ENCODE assay signal across 8 mouse cellular contexts in genomic region chr12:112605766-112606165, GRCm38 (mm10). TPM values are rescaled to one million over a fixed set of nuclear protein-coding genes. Genes with fewer than 3 reads are reported as not detected.
DNase-seq lines count a peak whose midpoint lies in the region; ATAC-seq and TF ChIP-seq lines count a peak whose summit lies in the region.

No protein-coding gene starts in this region.

- no peak overlapping the region for H3K4me2 ChIP-seq in embryonic facial prominence, embryonic 12.5 days (replicated peaks)
- no peak overlapping the region for H3K4me2 ChIP-seq in heart, embryonic 15.5 days
- no peak overlapping the region for H3K4me2 ChIP-seq in liver, postnatal 0 days (ENCODE audit: low read depth, low read length)
- no peak overlapping the region for H3K4me2 ChIP-seq in neural tube, embryonic 13.5 days

- DNase-seq in B cell, adult 2 months, result peak; percentile 87
- peak; percentile 92 for DNase-seq in adrenal gland, postnatal 14 days
- DNase-seq in kidney, postnatal 14 days, result peak; percentile 82
- DNase-seq in liver, postnatal 0 days, result peak; percentile 83
- DNase-seq in testis, postnatal 10 days (ENCODE audit: low spot score), result peak; percentile 89

- WGBS in embryonic facial prominence, embryonic 12.5 days, result 51% methylated on average over 6 of the region's 6 CpGs
- WGBS in heart, embryonic 15.5 days, result 36% methylated on average over 6 of the region's 6 CpGs
- 33% methylated on average over 6 of the region's 6 CpGs for WGBS in liver, postnatal 0 days (ENCODE audit: insufficient replicate concordance)
- WGBS in neural tube, embryonic 13.5 days, result 48% methylated on average over 6 of the region's 6 CpGs

- TF ChIP-seq EP300 in liver, postnatal 0 days (IDR thresholded peaks at IDR 0.05; ENCODE audit: low read depth), result no peak

- no peaks in the 10 kb centered on the region for H3K9me3 ChIP-seq in embryonic facial prominence, embryonic 12.5 days
- H3K9me3 ChIP-seq in heart, embryonic 15.5 days (replicated peaks), result no peaks in the 10 kb centered on the region
- no peaks in the 10 kb centered on the region for H3K9me3 ChIP-seq in liver, postnatal 0 days (ENCODE audit: low read length)
- no peaks in the 10 kb centered on the region for H3K9me3 ChIP-seq in neural tube, embryonic 13.5 days

- H3K27me3 ChIP-seq in embryonic facial prominence, embryonic 12.5 days, result no peaks in the 10 kb centered on the region
- no peaks in the 10 kb centered on the region for H3K27me3 ChIP-seq in heart, embryonic 15.5 days
- H3K27me3 ChIP-seq in liver, postnatal 0 days (ENCODE audit: insufficient read depth, low read length), result no peaks in the 10 kb centered on the region
- H3K27me3 ChIP-seq in neural tube, embryonic 13.5 days, result no peaks in the 10 kb centered on the region

- H3K4me3 ChIP-seq in embryonic facial prominence, embryonic 12.5 days, result no peak overlapping the region
- H3K4me3 ChIP-seq in heart, embryonic 15.5 days, result no peak overlapping the region
- H3K4me3 ChIP-seq in liver, postnatal 0 days (ENCODE audit: low read depth, low read length), result no peak overlapping the region
- no peak overlapping the region for H3K4me3 ChIP-seq in neural tube, embryonic 13.5 days

- H3K36me3 ChIP-seq in embryonic facial prominence, embryonic 12.5 days, result 0 out of 2 replicates have a peak, but pooled peaks cover 5% of the 10 kb centered on the region
- 0 out of 2 replicates have a peak, but pooled peaks cover 4% of the 10 kb centered on the region for H3K36me3 ChIP-seq in heart, embryonic 15.5 days
- peaks cover 20% of the 10 kb centered on the region for H3K36me3 ChIP-seq in liver, postnatal 0 days (replicated peaks; ENCODE audit: insufficient read depth, low read length)
- H3K36me3 ChIP-seq in neural tube, embryonic 13.5 days, result no peaks in the 10 kb centered on the region

- ATAC-seq in embryonic facial prominence, embryonic 12.5 days (ENCODE audit: insufficient number of reproducible peaks, insufficient read depth, low FRiP score, low TSS enrichment), result no peak
- ATAC-seq in heart, embryonic 15.5 days (replicated peaks; ENCODE audit: insufficient number of reproducible peaks, insufficient read depth, low FRiP score, low read depth), result peak; percentile 51
- peak; percentile 77 for ATAC-seq in liver, postnatal 0 days
- ATAC-seq in neural tube, embryonic 13.5 days (ENCODE audit: low read depth), result 0 out of 2 replicates have a peak, but pooled peaks have one; percentile 41

- peak; percentile 95 for TF ChIP-seq CTCF in liver, postnatal 0 days (IDR thresholded peaks at IDR 0.05; ENCODE audit: low read depth)

- peak overlapping the region; percentile 9; the same call in 1 of the 2 replicates for H3K27ac ChIP-seq in embryonic facial prominence, embryonic 12.5 days
- no peak overlapping the region for H3K27ac ChIP-seq in heart, embryonic 15.5 days
- H3K27ac ChIP-seq in liver, postnatal 0 days (ENCODE audit: low read depth), result no peak overlapping the region
- no peak overlapping the region for H3K27ac ChIP-seq in neural tube, embryonic 13.5 days (replicated peaks)

- H3K9ac ChIP-seq in embryonic facial prominence, embryonic 12.5 days, result 0 out of 2 replicates have a peak overlapping the region, but pooled peaks have one; percentile 8
- no peak overlapping the region for H3K9ac ChIP-seq in heart, embryonic 15.5 days
- no peak overlapping the region for H3K9ac ChIP-seq in liver, postnatal 0 days (replicated peaks)
- no peak overlapping the region for H3K9ac ChIP-seq in neural tube, embryonic 13.5 days

- peaks cover 4% of the 10 kb centered on the region for H3K4me1 ChIP-seq in embryonic facial prominence, embryonic 12.5 days
- peaks cover 26% of the 10 kb centered on the region for H3K4me1 ChIP-seq in heart, embryonic 15.5 days (replicated peaks)
- H3K4me1 ChIP-seq in liver, postnatal 0 days (ENCODE audit: insufficient read depth), result no peaks in the 10 kb centered on the region
- peaks cover 13% of the 10 kb centered on the region for H3K4me1 ChIP-seq in neural tube, embryonic 13.5 days (replicated peaks)

RNA-seq across cellular contexts. Expression of gene Adssl1, which starts 14.1 kb away (rescaled TPM):
- 34.1 and 37.6 TPM in 2 replicates for total RNA-seq in adrenal gland, postnatal 14 days (2021)
- polyA plus RNA-seq in embryonic facial prominence, embryonic 12.5 days (2016; fragmentation: Nextera tagmentation; extraction: Ambion mirVana), result 5.0 and 6.6 TPM in 2 replicates
- polyA plus RNA-seq in heart, embryonic 15.5 days (2015; fragmentation: Nextera tagmentation; extraction: Ambion mirVana), result 85.8 and 93.7 TPM in 2 replicates
- polyA plus RNA-seq in liver, postnatal 0 days (2015; fragmentation: Nextera tagmentation; extraction: Ambion mirVana), result 22.8 and 24.4 TPM in 2 replicates
- polyA plus RNA-seq in neural tube, embryonic 13.5 days (2015; fragmentation: Nextera tagmentation; extraction: Ambion mirVana), result 3.2 and 3.6 TPM in 2 replicates

RNA-seq across cellular contexts. Expression of gene Inf2, which starts 17.2 kb away (rescaled TPM):
- total RNA-seq in adrenal gland, postnatal 14 days (2021), result 25.3 and 33.2 TPM in 2 replicates
- 2.9 and 3.1 TPM in 2 replicates for polyA plus RNA-seq in embryonic facial prominence, embryonic 12.5 days (2016; fragmentation: Nextera tagmentation; extraction: Ambion mirVana)
- polyA plus RNA-seq in heart, embryonic 15.5 days (2015; fragmentation: Nextera tagmentation; extraction: Ambion mirVana), result 3.1 and 3.4 TPM in 2 replicates
- 1.8 and 1.9 TPM in 2 replicates for polyA plus RNA-seq in liver, postnatal 0 days (2015; fragmentation: Nextera tagmentation; extraction: Ambion mirVana)
- polyA plus RNA-seq in neural tube, embryonic 13.5 days (2015; fragmentation: Nextera tagmentation; extraction: Ambion mirVana), result 1.4 and 1.5 TPM in 2 replicates

RNA-seq across cellular contexts. Expression of gene Siva1, which starts 38.7 kb away (rescaled TPM):
- 48.4 and 54.1 TPM in 2 replicates for total RNA-seq in adrenal gland, postnatal 14 days (2021)
- polyA plus RNA-seq in embryonic facial prominence, embryonic 12.5 days (2016; fragmentation: Nextera tagmentation; extraction: Ambion mirVana), result 205 and 218 TPM in 2 replicates
- 95.4 and 142 TPM in 2 replicates for polyA plus RNA-seq in heart, embryonic 15.5 days (2015; fragmentation: Nextera tagmentation; extraction: Ambion mirVana)
- polyA plus RNA-seq in liver, postnatal 0 days (2015; fragmentation: Nextera tagmentation; extraction: Ambion mirVana), result 55.6 and 62.2 TPM in 2 replicates
- 66.3 and 75.0 TPM in 2 replicates for polyA plus RNA-seq in neural tube, embryonic 13.5 days (2015; fragmentation: Nextera tagmentation; extraction: Ambion mirVana)
